Mouse (Mus musculus): ENCODE measurements at regions not wholly inside any gene's neighbourhood (a gene's known extent, or its start where the extent isn't known, plus 50 kb on each side); places are given as distances from the start of the nearest gene placed in this dataset.

- TF ChIP-seq POLR2A (IDR thresholded peaks at IDR 0.05; ENCODE audit: insufficient read depth, low read length), result no peak
- TF ChIP-seq CTCF (IDR thresholded peaks at IDR 0.05; ENCODE audit: low read depth, low read length), result no peak
- no peak for TF ChIP-seq EP300 (IDR thresholded peaks at IDR 0.05; ENCODE audit: insufficient read depth, low read depth, low read length)
These were observed 80.9 kb upstream of the Nudt7 start for GRCm38 (mm10) chr8:114052426-114052825.
